Mouse (Mus musculus): ENCODE measurements around the gene Fa2h. TPM values are rescaled to one million over a fixed set of nuclear protein-coding genes. Genes with fewer than 3 reads are reported as not detected.

Gene Fa2h
- polyA plus RNA-seq, 1 experiment from 2014 or later = 0.05 TPM

GRCm38 (mm10) chr8:111299363-111299820 is 94.2 kb downstream of the Fa2h start:
- DNase-seq (ENCODE audit: low spot score) (peak; percentile 54), ATAC-seq (peak; percentile 8)
- Histone ChIP-seq H3K4me2 (replicated peaks; ENCODE audit: low read depth, low read length) (peak overlapping the region; percentile 74), H3K27ac (ENCODE audit: low read length) (peak overlapping the region; percentile 84), H3K27me3 (replicated peaks; ENCODE audit: insufficient read depth, low read length) (no peaks in the 10 kb centered on the region), H3K4me3 (ENCODE audit: low read depth, low read length) (peak overlapping the region; percentile 95), H3K9ac (replicated peaks; ENCODE audit: low read depth) (peak overlapping the region; percentile 69), H3K9me3 (ENCODE audit: low read length) (no peaks in the 10 kb centered on the region), H3K4me1 (ENCODE audit: insufficient read depth, low read depth, low read length) (no peaks in the 10 kb centered on the region), H3K36me3 (ENCODE audit: insufficient read depth, low read length) (no peaks in the 10 kb centered on the region)
- TF ChIP-seq EP300 (IDR thresholded peaks at IDR 0.05) = no peak
- TF ChIP-seq CTCF (IDR thresholded peaks at IDR 0.05) = no peak
- under 1% methylated on average over 28 of the region's 28 CpGs for WGBS

GRCm38 (mm10) chr8:111298011-111298410 is 95.6 kb downstream of the Fa2h start:
- TF ChIP-seq EP300 (IDR thresholded peaks at IDR 0.05) (no peak), CTCF (IDR thresholded peaks at IDR 0.05) (no peak)

More at GRCm38 (mm10) chr8:111298011-111298410, 95.6 kb downstream of the Fa2h start:
- Histone ChIP-seq H3K9me3 (ENCODE audit: low read length) (no peaks in the 10 kb centered on the region), H3K36me3 (ENCODE audit: insufficient read depth, low read length) (peaks cover 8% of the 10 kb centered on the region; the same call in 1 of the 2 replicates), H3K27ac (ENCODE audit: low read length) (no peak overlapping the region), H3K4me2 (replicated peaks; ENCODE audit: low read depth, low read length) (no peak overlapping the region), H3K4me1 (ENCODE audit: insufficient read depth, low read depth, low read length) (no peaks in the 10 kb centered on the region), H3K9ac (replicated peaks; ENCODE audit: low read depth) (no peak overlapping the region), H3K4me3 (ENCODE audit: low read depth, low read length) (no peak overlapping the region), H3K27me3 (replicated peaks; ENCODE audit: insufficient read depth, low read length) (no peaks in the 10 kb centered on the region)
- ATAC-seq = no peak
- DNase-seq (ENCODE audit: low spot score) = no peak
- 79% methylated on average over 1 of the region's 1 CpGs for WGBS

Other genes starting within 250 kb of the Fa2h start
- gene Glg1, start 134.6 kb downstream of the Fa2h start, polyA plus RNA-seq (2015; fragmentation: Nextera tagmentation; extraction: Ambion mirVana) = 41.6 and 50.5 TPM in 2 replicates
- gene Rfwd3, start 93.6 kb downstream of the Fa2h start, polyA plus RNA-seq (2015; fragmentation: Nextera tagmentation; extraction: Ambion mirVana) = 10.5 and 13.4 TPM in 2 replicates
- 5.2 and 5.5 TPM in 2 replicates for gene Mlkl, start 55.6 kb downstream of the Fa2h start, polyA plus RNA-seq (2015; fragmentation: Nextera tagmentation; extraction: Ambion mirVana)
- gene Wdr59, start 128.3 kb upstream of the Fa2h start, polyA plus RNA-seq (2015; fragmentation: Nextera tagmentation; extraction: Ambion mirVana) = 2.3 and 2.9 TPM in 2 replicates
- 24.5 and 31.6 TPM in 2 replicates for gene Znrf1, start 142.3 kb upstream of the Fa2h start, polyA plus RNA-seq (2015; fragmentation: Nextera tagmentation; extraction: Ambion mirVana)
- 1.6 and 1.7 TPM in 2 replicates for gene Ldhd, start 236.6 kb upstream of the Fa2h start, polyA plus RNA-seq (2015; fragmentation: Nextera tagmentation; extraction: Ambion mirVana)
- 11.1 and 11.5 TPM in 2 replicates for gene Zfp1, start 249.6 kb upstream of the Fa2h start, polyA plus RNA-seq (2015; fragmentation: Nextera tagmentation; extraction: Ambion mirVana)